Mouse (Mus musculus): Measurements from ENCODE around the gene Clec11a.

Gene Clec11a

DNA sequence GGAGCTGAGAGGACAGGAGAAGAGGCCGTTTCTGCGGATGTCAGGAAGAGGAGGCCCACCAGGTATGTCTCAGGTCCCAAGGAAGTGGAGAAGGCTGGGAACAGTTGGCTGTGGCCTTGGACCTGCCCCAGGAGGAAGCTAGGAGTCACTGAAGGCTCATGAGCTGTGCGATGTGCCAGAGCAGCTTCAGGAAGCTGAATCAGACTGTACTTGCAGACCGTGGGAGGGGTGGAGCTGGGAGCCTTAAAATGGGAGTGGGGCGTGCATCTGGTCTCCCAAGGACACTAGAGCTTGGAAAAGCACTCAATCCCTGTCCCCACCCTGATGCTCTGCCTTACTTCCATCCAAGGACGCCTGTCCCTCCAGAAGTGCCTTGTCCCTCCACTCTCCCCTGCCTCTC lies 19.9 kb upstream of the Clec11a start:
- DNase-seq (ENCODE audit: low read depth, low spot score) = no peak

DNA sequence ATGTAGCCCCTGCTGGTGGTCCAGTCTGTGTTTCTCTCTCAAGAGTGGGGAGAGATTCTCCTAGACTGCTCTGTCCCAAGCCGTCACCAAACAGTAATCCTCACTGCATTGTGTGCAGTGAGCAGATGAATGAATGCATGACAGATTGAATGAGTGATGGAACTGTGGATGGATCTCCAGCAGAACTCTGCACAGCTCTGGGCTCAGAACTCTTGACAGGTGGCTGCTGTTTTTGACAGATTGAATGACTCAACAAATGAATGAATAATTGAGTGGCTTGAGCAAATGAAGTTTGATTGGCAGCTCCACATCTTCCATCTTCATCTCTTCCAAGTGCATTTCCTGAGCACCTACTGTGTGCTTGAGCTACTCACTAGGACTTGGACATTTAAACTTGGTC lies 15.6 kb upstream of the Clec11a start:
- no peak for DNase-seq (ENCODE audit: low read depth, low spot score)

- no peak for DNase-seq (ENCODE audit: low read depth, low spot score)
These were observed 14.2 kb upstream of the Clec11a start for GRCm38 (mm10) chr7:44320886-44321285.

DNA sequence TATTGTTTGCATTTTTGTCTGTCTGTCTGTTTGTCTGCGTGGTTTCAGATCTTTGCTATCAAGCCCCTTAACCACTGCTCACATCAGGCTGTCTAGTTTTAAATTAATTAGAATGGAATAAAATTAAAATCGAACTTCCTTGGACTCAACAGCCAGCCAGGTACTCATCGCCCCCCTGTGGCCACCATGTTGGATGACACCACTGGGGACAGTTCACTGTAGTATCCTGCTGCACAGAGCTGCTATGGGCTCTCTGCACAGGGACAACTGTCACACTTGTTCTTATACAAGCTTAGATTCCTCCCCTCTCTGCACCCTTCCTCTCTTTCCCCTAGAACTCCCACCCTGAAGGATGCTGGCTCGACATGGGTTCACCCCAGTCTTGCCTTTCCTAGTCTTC lies 11.2 kb upstream of the Clec11a start:
- DNase-seq (ENCODE audit: low read depth, low spot score) = peak; percentile 60

- DNase-seq (ENCODE audit: low read depth, low spot score) = no peak
These were observed 5.8 kb upstream of the Clec11a start for GRCm38 (mm10) chr7:44312484-44312883.

GRCm38 (mm10) chr7:44311713-44312304 lies 5.1 kb upstream of the Clec11a start:
- DNase-seq (ENCODE audit: low read depth, low spot score) = no peak

- peak; percentile 57 for DNase-seq (ENCODE audit: low read depth, low spot score)
These were observed 4.4 kb upstream of the Clec11a start for GRCm38 (mm10) chr7:44310878-44311712.

GRCm38 (mm10) chr7:44310285-44310877 lies 3.7 kb upstream of the Clec11a start:
- DNase-seq (ENCODE audit: low read depth, low spot score) = peak; percentile 32

DNA sequence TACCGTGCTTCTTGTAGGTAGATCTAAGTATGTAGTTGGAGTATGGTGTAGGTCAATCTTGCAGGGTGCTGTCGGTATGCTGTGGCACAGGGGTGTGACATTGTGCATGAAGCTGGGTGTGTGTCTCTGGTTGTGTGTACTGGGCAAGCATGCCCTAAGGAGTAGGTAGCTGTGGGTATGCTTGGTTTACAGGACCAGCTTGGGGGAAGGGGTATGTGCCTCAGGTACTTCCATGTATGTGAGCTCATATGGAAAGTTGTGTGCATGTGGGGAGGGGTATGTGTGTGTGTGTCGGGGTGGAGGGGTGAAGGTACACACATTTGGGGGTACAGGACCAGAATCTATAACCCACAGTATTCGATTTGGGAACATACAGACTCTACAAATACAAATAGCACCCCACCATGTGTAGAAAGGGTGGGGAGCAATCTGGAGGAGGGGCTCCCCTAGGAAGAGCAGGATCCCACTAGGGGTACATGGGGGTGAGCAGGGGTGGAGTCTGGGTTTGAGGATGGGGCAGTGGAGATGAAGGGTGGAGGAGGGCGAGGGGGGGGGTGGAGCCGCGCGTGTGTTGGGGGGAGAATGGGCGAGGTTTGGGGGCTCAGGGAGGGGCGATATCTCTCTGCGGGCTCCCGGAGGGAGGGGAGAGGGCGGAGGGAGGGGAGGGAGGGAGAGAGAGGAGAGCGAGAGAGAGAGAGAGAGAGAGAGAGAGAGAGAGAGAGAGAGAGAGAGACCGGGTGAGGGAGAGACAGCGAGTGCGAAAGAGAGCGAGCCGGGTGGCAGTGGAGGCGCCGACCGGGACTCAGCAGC lies 3.0 kb upstream of the Clec11a start, which contains the start of gene Shank1:
Gene Shank1, plus strand, starts transcription at position 779 of the 810 bp plus-strand sequence.
- no peak for DNase-seq (ENCODE audit: low read depth, low spot score)

GRCm38 (mm10) chr7:44307261-44308020 lies 739 bp upstream of the Clec11a start:
- DNase-seq (ENCODE audit: low read depth, low spot score) = no peak

DNA sequence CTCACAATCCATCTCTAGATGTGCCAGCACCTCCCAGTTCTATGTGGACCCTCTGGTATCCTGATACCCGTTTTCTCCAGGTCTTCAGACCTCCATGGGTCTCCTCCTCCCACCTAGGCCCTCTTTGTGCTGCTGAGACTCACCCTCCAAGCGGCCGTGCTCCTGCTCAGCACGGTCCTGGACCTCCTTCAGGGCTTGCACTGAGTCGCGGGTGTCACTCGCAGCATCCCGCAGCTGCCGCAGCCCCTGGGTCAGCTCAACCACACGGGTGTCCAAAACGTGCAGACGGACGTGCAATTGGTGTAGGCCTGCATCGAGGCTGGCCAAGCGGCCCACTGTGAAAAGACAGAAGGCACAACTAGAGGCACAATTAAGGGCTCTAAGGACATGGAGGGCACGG lies 1.0 kb downstream of the Clec11a start:
- DNase-seq (ENCODE audit: low read depth, low spot score) = no peak

DNA sequence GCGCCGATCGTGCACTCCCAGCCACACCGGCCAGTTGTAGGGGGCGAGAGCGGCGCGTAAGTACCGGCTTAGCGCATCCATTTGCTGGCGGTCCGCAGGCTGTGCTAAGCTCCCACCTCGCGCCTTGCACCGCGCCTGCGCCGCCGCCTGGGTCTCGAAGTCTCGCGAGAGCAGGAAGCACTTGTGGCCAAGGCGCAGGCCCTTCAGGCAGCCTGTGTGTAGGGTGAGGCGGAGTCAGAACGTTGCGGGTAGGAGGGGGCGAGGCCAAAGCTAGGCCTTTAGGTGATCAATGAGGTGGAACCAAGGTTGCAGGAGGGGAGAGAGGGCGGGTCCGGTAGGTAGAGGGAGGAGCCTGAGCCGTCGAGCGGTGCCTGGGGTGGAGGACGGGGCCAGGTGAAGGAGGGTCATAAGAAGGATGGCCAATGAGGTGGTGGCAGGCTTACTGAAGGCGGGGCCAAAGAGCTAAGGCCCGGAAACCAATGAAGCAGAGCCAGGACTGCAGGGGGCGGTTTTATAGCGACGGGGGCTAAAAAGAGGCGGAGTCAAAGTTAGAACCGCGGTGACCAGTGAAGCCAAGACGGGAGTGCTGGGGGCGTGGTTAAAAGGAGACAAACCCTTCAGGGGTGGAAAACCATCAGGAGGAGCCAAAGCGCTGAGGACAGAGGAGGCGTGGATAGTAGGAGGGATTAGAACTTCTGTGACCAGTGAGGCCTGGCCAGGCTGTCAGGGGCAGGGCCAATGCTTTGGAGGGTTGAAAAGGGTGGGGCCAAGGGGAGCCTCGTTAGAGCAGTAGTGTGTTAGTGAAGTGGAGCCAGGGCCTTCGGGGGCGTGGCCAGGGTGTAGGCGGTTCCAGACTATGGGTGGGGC lies 1.7 kb downstream of the Clec11a start:
- peak; percentile 100 for DNase-seq (ENCODE audit: low read depth, low spot score)

DNA sequence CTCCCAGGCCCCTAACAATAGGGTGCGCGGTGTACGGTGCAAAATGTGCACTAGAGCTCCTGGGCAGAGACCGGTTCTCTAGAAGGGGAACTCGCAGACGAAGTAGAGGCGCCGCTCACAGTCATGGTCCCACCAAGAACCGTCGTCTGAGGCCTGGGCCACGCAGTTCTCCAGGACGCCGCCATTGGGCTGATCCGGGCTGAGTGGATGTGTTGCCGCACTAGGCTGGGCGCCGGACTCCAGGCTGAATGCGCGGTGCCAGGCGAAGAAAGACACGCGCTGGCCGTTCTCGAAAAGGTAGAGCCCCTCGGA lies 2.3 kb downstream of the Clec11a start:
- no peak for DNase-seq (ENCODE audit: low read depth, low spot score)

- no peak for DNase-seq (ENCODE audit: low read depth, low spot score)
These were observed 3.1 kb downstream of the Clec11a start for GRCm38 (mm10) chr7:44303346-44304340.

DNA sequence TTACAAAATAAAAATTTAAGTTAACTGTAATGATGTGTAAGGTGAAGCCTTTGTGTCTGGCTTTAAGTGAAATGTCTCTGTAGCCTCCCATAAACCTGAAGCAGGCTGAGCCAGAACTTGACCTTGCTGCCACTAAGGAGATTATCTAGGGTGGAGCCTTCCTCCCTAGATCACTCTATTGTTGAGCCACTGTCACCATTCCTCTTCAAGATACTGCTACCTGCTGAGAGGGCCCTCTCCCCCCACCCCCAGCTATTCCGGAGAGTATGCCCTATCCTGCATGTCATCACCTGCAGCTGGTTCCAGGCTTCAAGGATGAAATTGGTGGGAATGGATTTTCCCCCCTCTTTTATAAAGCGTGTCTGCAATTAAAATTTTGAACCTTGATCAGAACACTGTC lies 9.2 kb downstream of the Clec11a start:
- peak; percentile 64 for DNase-seq (ENCODE audit: low read depth, low spot score)

- peak; percentile 80 for DNase-seq (ENCODE audit: low read depth, low spot score)
These were observed 15.3 kb downstream of the Clec11a start for GRCm38 (mm10) chr7:44291418-44291817.

DNA sequence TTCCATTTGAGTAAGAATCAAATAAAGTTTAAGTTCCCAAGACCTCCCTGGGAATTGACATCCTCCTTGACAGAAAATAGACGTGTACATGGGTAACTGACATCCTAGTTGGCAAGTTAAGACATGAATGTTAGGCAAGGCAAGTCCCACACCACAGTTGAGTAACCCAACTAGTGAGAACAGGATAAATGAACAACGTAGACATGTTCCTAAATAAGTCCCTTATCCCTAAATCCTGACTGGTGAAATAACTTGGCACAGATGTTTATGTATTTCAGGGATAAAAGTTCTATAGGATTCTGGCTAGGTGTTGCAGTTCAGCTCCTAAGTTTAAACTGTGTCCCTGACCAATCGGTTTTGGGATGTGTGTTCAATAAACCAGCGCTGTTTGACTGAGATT lies 15.7 kb downstream of the Clec11a start:
- no peak for DNase-seq (ENCODE audit: low read depth, low spot score)

DNA sequence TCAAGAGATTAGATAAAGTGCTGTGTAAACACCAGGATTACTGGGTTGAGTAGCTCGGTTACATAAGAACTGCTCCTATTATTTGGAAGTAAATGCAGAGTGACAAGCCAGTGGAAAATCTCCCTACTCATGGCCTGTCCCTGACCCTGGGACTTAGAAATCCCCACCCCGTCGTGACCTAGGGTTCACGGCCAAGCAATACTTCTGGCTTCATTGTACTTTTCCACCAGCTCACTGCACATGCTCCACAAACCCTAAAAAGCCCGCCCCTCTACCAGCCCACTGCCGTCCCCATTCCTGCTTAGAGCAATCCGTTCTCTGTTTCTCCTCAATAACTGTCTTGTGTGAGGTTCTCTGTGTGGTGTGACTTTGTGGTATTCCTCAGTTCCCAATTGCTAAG lies 18.9 kb downstream of the Clec11a start:
- DNase-seq (ENCODE audit: low read depth, low spot score) = peak; percentile 71

GRCm38 (mm10) chr7:44281586-44281985 lies 25.1 kb downstream of the Clec11a start:
- no peak for DNase-seq (ENCODE audit: low read depth, low spot score)
